Mouse (Mus musculus): Measurements from ENCODE around the gene AI597479. TPM values are rescaled to one million over a fixed set of nuclear protein-coding genes. Genes with fewer than 3 reads are reported as not detected.

AI597479 gene
- 32.3 and 33.8 TPM in 2 replicates for polyA plus RNA-seq (2012; rRNA removed)

DNA sequence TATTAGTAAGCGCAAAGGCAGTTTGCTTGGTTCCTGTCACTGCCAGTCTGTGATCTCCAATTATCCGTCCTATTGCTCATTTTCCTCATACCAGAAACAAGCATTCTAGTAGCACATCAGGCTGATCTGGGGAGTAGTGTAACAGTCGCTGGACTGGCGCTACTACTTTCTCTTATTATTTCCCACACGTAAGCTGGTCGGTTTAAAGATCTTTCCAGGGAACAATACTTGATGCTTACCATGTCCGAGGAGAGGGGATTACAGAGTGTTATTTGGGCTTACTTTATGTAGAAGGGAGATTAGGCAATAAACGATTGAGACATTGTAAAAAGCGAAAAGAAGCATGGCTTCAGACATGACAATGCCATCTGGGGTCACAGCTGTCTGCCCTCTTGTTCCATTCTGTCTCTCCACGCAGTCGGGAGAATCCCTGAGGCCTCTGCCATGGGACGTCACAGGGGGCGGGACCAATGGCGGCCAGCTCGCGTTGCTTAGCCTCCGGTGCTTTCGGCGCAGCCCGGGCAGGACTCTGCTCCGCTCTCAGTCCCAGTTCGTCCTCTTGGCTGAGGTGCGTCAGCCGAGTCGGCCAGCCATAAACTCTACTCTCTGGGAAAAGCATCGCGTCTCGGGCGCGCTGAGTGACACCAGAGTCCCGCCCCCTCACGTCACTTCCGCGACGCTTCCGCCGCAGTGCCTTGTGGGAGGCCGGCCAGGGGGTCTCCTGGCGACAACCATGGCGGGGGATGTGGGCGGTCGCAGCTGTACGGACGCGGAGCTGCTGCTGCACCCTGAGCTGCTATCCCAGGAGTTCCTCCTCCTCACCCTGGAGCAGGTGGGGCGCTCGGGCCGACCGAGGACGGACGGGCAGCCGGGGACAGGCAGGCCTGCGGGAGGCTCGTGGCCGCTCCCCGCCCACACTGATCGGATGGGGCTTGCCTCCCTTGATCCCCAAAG lies at the start of gene AI597479, which contains the start of gene Tgfbrap1:
TSS of gene AI597479 (plus strand) at position 680 of the 954 bp plus-strand sequence.
TSS of gene Tgfbrap1 (minus strand) at position 607 of the 954 bp plus-strand sequence.
- DNase-seq (ENCODE audit: low read depth): peak; percentile 97
- TF ChIP-seq CTCF (IDR thresholded peaks at IDR 0.05; ENCODE audit: borderline replicate concordance, extremely low read depth, insufficient read depth, insufficient read length) (no peak), POLR2A (IDR thresholded peaks at IDR 0.05; ENCODE audit: borderline replicate concordance, extremely low read depth, insufficient read depth, insufficient read length, poor library complexity, severe bottlenecking) (peak; percentile 84; the same call in 1 of the 2 replicates)

DNA sequence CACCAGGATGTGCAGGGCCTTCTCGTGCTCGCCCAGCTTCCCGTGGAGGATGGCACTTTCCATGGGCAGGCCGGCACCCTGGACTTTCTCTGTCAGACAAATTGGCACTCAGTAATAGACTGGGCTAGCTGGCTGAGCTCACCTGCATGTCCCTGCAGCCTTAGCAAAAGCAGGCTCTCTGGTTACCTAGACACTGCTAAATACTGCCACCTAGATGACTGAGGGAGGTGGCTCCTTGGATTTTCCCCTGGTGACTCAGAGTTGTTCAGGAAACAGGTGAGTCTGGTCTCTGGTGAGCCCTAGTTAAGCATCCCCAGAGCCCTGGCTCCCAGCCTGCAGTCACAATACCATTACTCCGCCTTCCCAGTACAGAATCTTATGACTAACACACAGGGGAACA lies 46.6 kb upstream of the AI597479 start:
- peak; percentile 27 for DNase-seq (ENCODE audit: low read depth)

DNA sequence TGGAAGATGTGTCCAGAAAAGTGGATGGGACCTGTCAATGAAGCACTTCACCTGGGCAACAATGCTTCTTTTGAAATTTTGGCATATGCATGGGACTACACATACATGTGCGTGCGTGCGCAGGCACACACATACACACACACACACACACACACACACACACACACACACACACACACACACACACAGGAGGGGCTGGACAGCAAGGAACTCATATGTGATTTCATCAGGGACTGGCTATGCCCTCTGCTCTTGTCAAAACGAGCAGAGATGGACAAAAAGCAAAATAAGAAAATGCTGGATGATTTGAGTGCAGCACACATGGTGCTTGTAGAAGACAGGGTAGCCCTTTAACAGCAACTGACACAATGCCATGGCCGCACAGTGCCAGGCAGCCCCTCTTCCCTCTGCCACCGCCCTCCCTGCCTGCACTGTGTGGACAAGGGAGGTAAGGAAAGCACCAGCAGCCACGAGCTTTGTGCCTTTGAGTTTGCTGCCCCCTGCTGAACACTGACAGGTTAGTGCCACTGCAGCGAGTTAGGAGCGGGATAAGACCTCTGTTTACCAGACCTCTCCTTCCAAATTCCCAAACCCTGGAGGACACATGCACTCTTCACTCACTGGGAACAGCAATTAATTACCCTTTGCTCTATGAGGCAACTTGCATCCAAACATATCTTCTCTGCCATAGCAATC lies 32.7 kb upstream of the AI597479 start:
- DNase-seq (ENCODE audit: low read depth): peak; percentile 92
- peak; percentile 94 for TF ChIP-seq CTCF (IDR thresholded peaks at IDR 0.05; ENCODE audit: borderline replicate concordance, extremely low read depth, insufficient read depth, insufficient read length)
- TF ChIP-seq POLR2A (IDR thresholded peaks at IDR 0.05; ENCODE audit: borderline replicate concordance, extremely low read depth, insufficient read depth, insufficient read length, poor library complexity, severe bottlenecking): no peak

More for the DNA sequence above, 46.6 kb upstream of the AI597479 start:
- TF ChIP-seq POLR2A (IDR thresholded peaks at IDR 0.05; ENCODE audit: borderline replicate concordance, extremely low read depth, insufficient read depth, insufficient read length, poor library complexity, severe bottlenecking) (no peak), CTCF (IDR thresholded peaks at IDR 0.05; ENCODE audit: borderline replicate concordance, extremely low read depth, insufficient read depth, insufficient read length) (peak; percentile 30; the same call in 1 of the 2 replicates)

DNA sequence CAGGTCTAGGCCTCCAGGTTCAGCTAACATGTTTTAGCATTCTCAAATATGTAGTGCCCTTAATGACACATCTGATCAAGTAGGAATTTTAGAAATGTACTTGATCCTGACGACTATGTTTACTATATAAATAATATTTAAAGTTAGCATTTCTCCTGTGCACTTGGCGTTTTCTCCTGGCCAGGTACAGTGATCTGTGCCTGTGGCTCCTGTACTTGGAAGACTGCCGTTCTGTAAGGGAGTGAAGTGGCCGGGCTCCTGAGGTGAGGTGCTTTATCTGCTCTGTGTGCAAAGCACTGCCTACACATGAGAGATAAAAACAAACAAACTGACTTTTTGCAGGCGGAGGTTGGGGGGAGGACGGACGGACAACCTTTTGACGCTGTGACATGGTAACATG lies 31.9 kb upstream of the AI597479 start:
- no peak for DNase-seq (ENCODE audit: low read depth)
- TF ChIP-seq POLR2A (IDR thresholded peaks at IDR 0.05; ENCODE audit: borderline replicate concordance, extremely low read depth, insufficient read depth, insufficient read length, poor library complexity, severe bottlenecking): no peak
- TF ChIP-seq CTCF (IDR thresholded peaks at IDR 0.05; ENCODE audit: borderline replicate concordance, extremely low read depth, insufficient read depth, insufficient read length): no peak

DNA sequence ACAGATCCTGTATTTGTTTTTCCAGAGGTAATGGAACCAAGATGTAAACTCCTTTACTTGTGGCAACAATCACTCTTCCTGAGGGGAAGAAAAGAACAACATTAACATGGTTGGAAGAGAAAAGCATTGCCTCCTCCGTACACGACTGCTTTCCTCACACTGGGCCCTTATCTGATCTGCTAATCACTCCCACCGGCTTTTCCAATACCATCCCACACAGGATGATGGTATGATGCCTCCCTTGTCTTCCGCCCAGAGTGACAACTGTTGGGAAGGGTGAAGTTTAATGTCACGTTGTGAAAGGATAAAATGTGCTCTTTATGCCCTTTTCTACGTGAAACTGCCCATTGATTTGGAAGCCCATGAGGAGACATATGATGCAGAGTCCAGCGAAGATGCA lies 31.0 kb upstream of the AI597479 start:
- TF ChIP-seq POLR2A (IDR thresholded peaks at IDR 0.05; ENCODE audit: borderline replicate concordance, extremely low read depth, insufficient read depth, insufficient read length, poor library complexity, severe bottlenecking): no peak
- no peak for TF ChIP-seq CTCF (IDR thresholded peaks at IDR 0.05; ENCODE audit: borderline replicate concordance, extremely low read depth, insufficient read depth, insufficient read length)

DNA sequence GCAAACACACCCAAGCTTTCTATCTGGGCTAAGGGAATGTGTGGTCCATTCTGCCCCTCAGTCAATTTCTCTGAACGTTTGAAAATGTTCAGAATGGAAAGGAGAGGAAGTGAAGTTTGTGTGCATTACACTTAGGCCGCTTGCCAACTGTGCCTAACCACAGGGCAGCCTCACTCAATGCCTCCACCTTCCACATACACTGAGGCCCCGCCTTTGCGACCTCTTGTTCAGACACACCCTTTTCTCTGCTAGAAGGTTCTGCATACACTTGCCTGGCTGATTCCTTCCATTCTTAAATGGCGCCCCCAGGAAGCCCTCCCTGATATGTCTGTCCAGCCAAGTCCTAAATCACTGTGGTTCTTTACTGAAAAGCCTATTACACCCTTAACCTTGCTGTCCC lies 27.8 kb upstream of the AI597479 start:
- no peak for TF ChIP-seq POLR2A (IDR thresholded peaks at IDR 0.05; ENCODE audit: borderline replicate concordance, extremely low read depth, insufficient read depth, insufficient read length, poor library complexity, severe bottlenecking)
- no peak for TF ChIP-seq CTCF (IDR thresholded peaks at IDR 0.05; ENCODE audit: borderline replicate concordance, extremely low read depth, insufficient read depth, insufficient read length)
- no peak for DNase-seq (ENCODE audit: low read depth)

More for the DNA sequence above, 31.0 kb upstream of the AI597479 start:
- DNase-seq (ENCODE audit: low read depth): no peak

DNA sequence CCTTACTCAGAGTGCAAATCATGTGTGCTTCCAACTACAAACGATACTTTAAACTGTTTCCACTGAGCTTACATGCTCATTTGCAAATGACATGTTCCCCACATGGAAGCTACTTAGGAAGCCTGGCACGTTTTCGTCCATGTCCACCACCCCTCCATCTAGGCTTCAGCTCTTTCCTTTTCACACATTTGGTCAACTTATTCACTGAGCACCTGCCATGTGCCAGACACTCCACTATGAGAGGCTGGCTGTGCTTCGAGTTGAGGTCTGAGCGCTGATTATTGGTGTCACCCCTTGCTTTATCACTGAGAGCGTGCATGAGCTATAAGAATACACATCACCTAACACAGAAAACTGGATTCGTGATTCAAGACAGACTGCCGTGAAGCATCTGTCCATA lies 26.5 kb upstream of the AI597479 start:
- DNase-seq (ENCODE audit: low read depth): peak; percentile 58
- no peak for TF ChIP-seq CTCF (IDR thresholded peaks at IDR 0.05; ENCODE audit: borderline replicate concordance, extremely low read depth, insufficient read depth, insufficient read length)
- TF ChIP-seq POLR2A (IDR thresholded peaks at IDR 0.05; ENCODE audit: borderline replicate concordance, extremely low read depth, insufficient read depth, insufficient read length, poor library complexity, severe bottlenecking): no peak

DNA sequence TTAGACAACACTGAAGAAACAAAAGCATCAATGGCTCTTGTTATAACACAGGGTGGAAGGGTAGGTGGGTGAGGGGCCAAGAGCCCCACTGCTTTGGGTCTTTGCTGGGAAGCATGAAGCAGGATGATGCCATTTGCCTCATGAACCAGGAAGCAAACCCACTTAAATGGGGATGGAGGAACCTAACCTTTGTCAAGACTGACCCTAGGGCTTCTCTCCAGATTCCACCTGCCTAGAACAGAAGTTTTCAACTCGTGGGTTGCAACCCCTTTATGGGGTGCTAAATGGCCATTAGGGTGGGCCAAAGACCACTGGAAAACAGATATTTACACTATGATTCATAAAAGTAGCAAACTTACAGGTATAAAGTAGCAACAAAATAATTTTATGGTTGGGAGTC lies 25.9 kb upstream of the AI597479 start:
- no peak for DNase-seq (ENCODE audit: low read depth)
- no peak for TF ChIP-seq POLR2A (IDR thresholded peaks at IDR 0.05; ENCODE audit: borderline replicate concordance, extremely low read depth, insufficient read depth, insufficient read length, poor library complexity, severe bottlenecking)
- TF ChIP-seq CTCF (IDR thresholded peaks at IDR 0.05; ENCODE audit: borderline replicate concordance, extremely low read depth, insufficient read depth, insufficient read length): no peak

DNA sequence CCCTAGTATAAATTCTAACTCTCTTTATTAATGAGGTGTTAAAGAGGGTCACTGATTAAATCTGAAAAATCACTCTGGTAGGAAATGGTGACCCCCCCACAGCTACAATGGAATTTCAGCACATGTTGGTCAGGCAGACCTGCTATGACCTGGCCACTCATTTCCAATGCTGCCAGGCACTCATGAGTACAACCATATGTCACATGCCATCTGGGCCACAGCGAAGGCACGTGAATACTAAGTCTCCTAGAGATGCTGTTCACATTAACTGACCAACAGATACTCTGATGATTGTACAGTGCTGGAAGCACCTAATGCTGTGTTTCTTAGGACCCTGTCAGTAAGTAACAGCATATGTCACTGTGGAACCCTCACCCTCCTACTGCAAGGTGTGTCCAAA lies 23.7 kb upstream of the AI597479 start:
- no peak for DNase-seq (ENCODE audit: low read depth)
- no peak for TF ChIP-seq POLR2A (IDR thresholded peaks at IDR 0.05; ENCODE audit: borderline replicate concordance, extremely low read depth, insufficient read depth, insufficient read length, poor library complexity, severe bottlenecking)
- no peak for TF ChIP-seq CTCF (IDR thresholded peaks at IDR 0.05; ENCODE audit: borderline replicate concordance, extremely low read depth, insufficient read depth, insufficient read length)

DNA sequence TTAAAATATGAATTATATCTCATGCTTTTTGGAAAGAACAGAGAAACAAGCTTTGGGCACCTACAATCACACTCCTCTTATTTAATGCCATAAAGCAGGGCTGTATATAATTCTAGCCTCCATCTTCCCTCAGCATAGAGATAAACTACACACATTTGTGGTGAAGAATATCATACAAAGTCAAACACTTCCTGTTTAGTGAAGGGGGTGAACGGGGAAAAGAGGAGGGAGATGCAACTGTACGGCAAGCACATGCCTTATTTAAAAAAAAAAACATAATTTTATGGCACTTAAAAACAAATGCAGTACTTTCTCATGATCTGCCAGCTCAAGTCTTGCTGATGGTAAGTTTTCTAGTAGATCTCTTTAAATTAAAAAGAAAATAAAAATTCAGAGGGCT lies 20.4 kb upstream of the AI597479 start:
- no peak for TF ChIP-seq CTCF (IDR thresholded peaks at IDR 0.05; ENCODE audit: borderline replicate concordance, extremely low read depth, insufficient read depth, insufficient read length)
- TF ChIP-seq POLR2A (IDR thresholded peaks at IDR 0.05; ENCODE audit: borderline replicate concordance, extremely low read depth, insufficient read depth, insufficient read length, poor library complexity, severe bottlenecking): no peak
- DNase-seq (ENCODE audit: low read depth): no peak

DNA sequence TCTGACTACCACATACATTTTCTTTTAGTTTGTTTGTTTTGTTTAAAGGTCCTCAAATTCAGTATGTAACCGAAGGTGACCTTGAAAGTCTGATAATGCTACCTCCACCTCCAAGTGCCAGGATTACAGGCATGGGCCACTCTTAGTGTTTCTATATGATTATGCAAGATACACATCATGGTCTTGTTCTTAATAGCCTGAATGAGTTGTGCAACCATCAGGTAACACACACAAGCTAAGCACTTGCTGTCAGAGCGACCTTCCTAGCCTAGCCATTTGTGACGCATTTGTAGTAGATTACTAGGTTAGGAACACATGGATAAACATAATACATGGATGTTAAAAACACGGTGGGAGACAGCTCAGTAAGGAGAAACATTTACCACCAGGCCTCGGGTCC lies 15.6 kb upstream of the AI597479 start:
- no peak for TF ChIP-seq CTCF (IDR thresholded peaks at IDR 0.05; ENCODE audit: borderline replicate concordance, extremely low read depth, insufficient read depth, insufficient read length)
- TF ChIP-seq POLR2A (IDR thresholded peaks at IDR 0.05; ENCODE audit: borderline replicate concordance, extremely low read depth, insufficient read depth, insufficient read length, poor library complexity, severe bottlenecking): no peak
- no peak for DNase-seq (ENCODE audit: low read depth)

Data from brain, embryonic 14.5 days (tissue).